Mouse (Mus musculus) brain, embryonic 14.5 days (tissue): ENCODE measurements around the gene Btg2.

ENCODE experiments used
- CTCF ChIP-seq: fragments of 200-500 bp; IDR thresholded peaks from 2 replicates; pipeline ENCODE4 v1.5.1; 2012; ENCODE audit warnings: inconsistent platforms, mild to moderate bottlenecking, moderate library complexity, borderline replicate concordance; ENCODE audit not compliant: insufficient read depth, insufficient read length; ENCODE audit errors: extremely low read depth
- POLR2A ChIP-seq: fragments of 200-500 bp; IDR thresholded peaks from 2 replicates; pipeline ENCODE4 v1.6.1; 2012; ENCODE audit warnings: mild to moderate bottlenecking, inconsistent platforms, borderline replicate concordance; ENCODE audit not compliant: poor library complexity, insufficient read depth, insufficient read length, severe bottlenecking; ENCODE audit errors: extremely low read depth

DNA sequence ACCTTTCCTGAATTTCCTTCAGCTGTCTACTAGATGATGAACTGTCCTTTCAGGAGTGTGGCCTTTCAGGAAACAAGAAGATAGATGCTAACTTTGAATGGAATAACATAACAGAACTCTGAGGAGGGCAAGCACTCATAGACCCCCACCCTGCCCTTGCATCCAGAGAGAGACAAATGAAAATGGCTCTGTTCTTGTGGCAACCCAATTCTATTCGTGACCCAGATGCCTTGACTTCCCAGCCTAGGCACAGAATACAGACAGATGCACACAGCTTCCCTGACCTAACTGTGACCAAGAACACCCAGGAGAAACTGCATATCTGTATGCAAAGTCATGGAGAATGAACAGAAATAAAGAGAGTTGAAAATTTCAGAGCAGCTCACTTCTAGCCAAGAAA lies 5.3 kb downstream of the Btg2 start:
- TF ChIP-seq CTCF, result no peak
- TF ChIP-seq POLR2A, result no peak
